Mouse (Mus musculus) neutrophil, adult 5-6 weeks (primary cell): ENCODE results near the gene Tmigd1. TPM values are rescaled to one million over a fixed set of nuclear protein-coding genes. Genes with fewer than 3 reads are reported as not detected.
"Not testable (repeated sequence)": the region's sequence is repeated elsewhere in the genome, so short reads cannot be mapped to it uniquely, and the experiment has no call there.

Source experiments
- ATAC-seq: fragments of 151-379, 151-347 bp; 2 replicates; pipeline ENCODE4 v1.8.0; 2017; ENCODE audit warnings: mild to moderate bottlenecking, moderate TSS enrichment; ENCODE audit not compliant: insufficient number of reproducible peaks, poor library complexity, low FRiP score, severe bottlenecking; ENCODE audit errors: extremely low read depth
- total RNA-seq: library from RNA; stranded (forward); fragments of 200-1000 nt; gene quantifications from 2 replicates; pipeline ENCODE4 v1.2.3, GENCODE M21; 2017

Gene Tmigd1
- total RNA-seq, 1 experiment from 2014 or later = not detected

GRCm38 (mm10) chr11:76896360-76896759 is 5.6 kb upstream of the Tmigd1 start:
- ATAC-seq = no peak

- no peak for ATAC-seq
These were observed 4.8 kb upstream of the Tmigd1 start for GRCm38 (mm10) chr11:76897126-76897525.

- no peak for ATAC-seq
These were observed 4.1 kb upstream of the Tmigd1 start for GRCm38 (mm10) chr11:76897871-76898270.

GRCm38 (mm10) chr11:76898751-76899150 is 3.2 kb upstream of the Tmigd1 start:
- ATAC-seq = no peak

GRCm38 (mm10) chr11:76899758-76900738 is 1.9 kb upstream of the Tmigd1 start:
- no peak for ATAC-seq

- no peak for ATAC-seq
These were observed 2.4 kb downstream of the Tmigd1 start for GRCm38 (mm10) chr11:76904340-76904739.

- no peak for ATAC-seq
These were observed 6.7 kb downstream of the Tmigd1 start for GRCm38 (mm10) chr11:76908651-76909050.

- ATAC-seq = no peak
These were observed 9.5 kb downstream of the Tmigd1 start for GRCm38 (mm10) chr11:76911325-76912054.

- no peak for ATAC-seq
These were observed 10.1 kb downstream of the Tmigd1 start for GRCm38 (mm10) chr11:76912055-76912395.

GRCm38 (mm10) chr11:76914366-76914765 is 12.4 kb downstream of the Tmigd1 start:
- no peak for ATAC-seq

- ATAC-seq = no peak
These were observed 14.7 kb downstream of the Tmigd1 start for GRCm38 (mm10) chr11:76916539-76917229.

- ATAC-seq = no peak
These were observed 15.2 kb downstream of the Tmigd1 start for GRCm38 (mm10) chr11:76917230-76917548.

GRCm38 (mm10) chr11:76920607-76921006 is 18.6 kb downstream of the Tmigd1 start:
- ATAC-seq = no peak

- no peak for ATAC-seq
These were observed 22.8 kb downstream of the Tmigd1 start, which contains the start of gene Blmh for GRCm38 (mm10) chr11:76924759-76925236. TSS of gene Blmh (plus strand) at chr11:76924809.

GRCm38 (mm10) chr11:76928586-76928985 is 26.6 kb downstream of the Tmigd1 start:
- not testable (repeated sequence) for ATAC-seq

- no peak for ATAC-seq
These were observed 31.2 kb downstream of the Tmigd1 start for GRCm38 (mm10) chr11:76933209-76933608.

GRCm38 (mm10) chr11:76936578-76936977 is 34.6 kb downstream of the Tmigd1 start:
- no peak for ATAC-seq

GRCm38 (mm10) chr11:76944839-76945238 is 42.9 kb downstream of the Tmigd1 start:
- no peak for ATAC-seq
